Mouse (Mus musculus): Measurements from ENCODE around the gene Taf5.

Taf5 gene

GRCm38 (mm10) chr19:47067096-47067882 is at the start of gene Taf5:
TSS of gene Taf5 (plus strand) at chr19:47067746.
- CTCF ChIA-PET: interaction anchor here (0.6 to 1.0 kb wide), 2 partner anchors 22 kb away, joined by 3 to 12 read pairs; no protein-coding TSS in a partner anchor

DNA sequence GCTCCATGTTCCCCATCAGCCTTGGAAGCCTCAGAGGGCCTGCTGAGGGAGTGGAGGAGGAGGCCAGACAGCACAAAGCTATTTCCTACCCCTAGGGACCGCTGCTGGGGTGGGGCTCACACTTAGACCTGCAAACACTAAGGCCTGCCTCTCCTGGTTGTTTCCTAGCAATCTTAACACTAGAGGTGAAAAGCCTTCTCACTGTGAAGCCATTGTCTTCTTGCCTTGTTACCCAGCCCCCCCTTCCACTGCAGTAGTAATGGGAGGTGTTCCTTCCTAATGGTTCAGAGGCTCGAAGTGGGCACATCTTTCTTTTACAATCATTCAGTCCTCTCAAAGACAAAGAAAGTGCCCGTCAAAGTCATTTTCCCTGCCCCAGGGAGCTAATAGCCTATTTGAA is 49.7 kb upstream of the Taf5 start:
- CTCF ChIA-PET: no interaction called here

DNA sequence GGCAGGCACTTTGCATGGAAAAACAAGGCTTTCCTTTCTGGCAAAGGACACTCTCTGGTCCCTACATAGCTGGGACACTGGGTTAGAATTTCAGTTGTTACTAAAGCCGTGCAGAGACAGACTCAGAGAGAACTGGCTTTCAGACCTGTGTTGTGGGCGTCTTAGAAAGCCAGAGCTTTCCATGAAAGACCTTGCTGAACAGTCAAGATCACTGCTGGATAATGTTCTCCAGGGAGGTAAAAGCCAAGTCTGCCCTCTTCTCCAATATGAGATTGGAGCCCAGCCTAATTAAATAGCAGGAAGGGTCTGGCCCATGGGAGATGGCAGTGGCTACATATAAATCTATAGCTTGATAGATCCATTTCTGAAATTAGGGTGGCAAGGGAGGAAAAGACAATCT is 49.2 kb upstream of the Taf5 start:
- CTCF ChIA-PET: no interaction called here

DNA sequence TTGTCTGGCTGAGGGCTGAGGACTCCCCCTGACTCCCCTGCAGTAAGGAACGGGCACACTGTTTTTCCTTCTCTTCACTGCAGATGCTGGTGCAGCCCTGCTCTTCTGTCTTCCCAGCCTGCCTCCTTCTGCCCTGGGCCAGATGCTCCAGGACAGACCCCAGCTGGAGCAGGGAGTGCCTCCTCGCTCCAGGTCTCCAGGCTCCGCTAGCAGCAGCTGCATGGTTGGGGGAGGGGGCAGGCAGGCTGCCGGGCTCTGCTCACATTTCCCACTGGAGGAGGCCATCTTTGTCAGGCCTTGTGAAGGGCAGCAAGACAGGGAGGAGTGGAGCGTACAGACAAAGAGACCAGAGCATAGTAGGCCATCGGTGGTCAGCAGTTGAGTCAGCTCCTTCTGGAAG is 48.2 kb upstream of the Taf5 start:
- CTCF ChIA-PET: no interaction called here

DNA sequence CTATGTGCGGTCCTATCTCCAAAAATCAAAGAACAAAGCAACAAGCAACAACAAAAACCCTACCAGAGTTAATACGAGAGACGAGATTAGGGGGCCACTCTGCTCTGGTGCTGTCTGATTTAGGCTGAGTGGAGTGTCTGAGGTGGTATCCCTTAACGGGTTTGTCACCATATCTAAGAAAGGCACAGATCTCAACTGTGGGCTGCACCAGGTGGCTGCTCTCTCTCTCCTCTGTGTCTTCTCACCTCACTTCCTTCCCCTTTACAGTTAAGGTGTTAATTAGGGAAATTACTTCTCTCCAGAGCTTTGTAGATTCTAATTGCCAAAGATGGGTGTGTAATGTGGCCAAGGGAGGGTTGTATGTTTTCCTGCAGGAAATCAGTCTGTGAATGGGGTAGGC is 44.8 kb upstream of the Taf5 start:
- CTCF ChIA-PET: no interaction called here

GRCm38 (mm10) chr19:47023546-47023945 is 44.0 kb upstream of the Taf5 start:
- CTCF ChIA-PET: no interaction called here

DNA sequence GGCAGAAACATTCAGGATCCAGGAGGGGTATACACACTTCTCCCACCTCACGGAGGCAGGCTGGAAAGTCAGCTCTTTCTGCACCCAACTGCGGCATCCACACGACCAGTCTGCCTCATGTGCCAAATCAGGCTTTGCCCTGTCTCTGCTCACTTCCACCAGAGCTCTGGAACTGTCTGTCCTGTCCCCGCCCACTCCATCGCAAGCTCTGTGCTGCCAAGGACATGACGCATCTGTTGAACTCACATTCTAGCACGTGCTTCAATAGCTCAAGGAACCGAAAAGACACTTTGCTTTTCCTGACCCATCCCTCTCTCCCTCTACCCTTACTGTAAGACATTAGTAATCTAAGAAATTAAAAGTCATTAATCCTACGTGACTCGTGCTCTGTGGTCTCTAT is 42.6 kb upstream of the Taf5 start:
- CTCF ChIA-PET: interaction anchor here (0.5 kb wide), 1 partner anchor 115 kb away, joined by 3 read pairs; no protein-coding TSS in a partner anchor

GRCm38 (mm10) chr19:47026513-47026912 is 41.0 kb upstream of the Taf5 start:
- CTCF ChIA-PET: interaction anchor here (0.7 kb wide), 1 partner anchor 776 kb away, joined by 5 read pairs; no protein-coding TSS in a partner anchor

DNA sequence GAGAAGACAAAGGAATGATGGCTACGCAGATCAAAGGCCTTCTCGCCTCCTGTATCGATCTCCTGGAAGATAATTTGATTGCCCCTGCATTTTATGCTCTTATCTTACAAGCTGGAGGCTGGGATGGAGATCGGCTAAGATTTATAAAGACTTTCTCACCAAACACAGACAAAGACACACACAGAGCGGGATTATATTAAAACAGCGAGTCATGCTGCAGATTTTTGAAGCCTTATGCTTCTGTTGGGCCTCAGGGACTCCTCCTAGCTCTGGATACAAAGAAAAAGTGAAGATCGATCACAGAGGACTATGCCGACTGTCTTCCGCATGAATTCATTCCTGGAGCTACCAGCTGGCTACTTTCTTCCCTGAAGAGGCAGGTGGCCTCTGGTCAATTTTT is 37.8 kb upstream of the Taf5 start:
- CTCF ChIA-PET: no interaction called here

DNA sequence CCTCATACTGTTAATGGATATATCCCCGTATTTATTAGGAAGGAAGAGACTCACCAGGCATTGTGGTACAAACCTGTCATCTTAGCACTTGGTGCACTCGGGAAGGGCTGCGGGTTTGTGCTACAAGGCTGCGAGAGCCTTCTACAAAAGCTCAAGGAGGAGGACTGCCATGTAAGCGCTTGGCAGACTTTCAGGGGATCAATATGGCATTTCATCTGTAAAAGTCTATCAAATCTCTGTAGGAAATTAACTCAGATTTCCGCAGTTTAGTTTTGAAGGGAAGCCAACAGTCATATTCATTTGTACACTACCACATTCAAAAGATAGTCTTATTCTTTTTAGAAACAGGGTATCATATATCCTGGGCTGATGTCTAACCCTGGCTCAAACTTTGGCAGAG is 35.8 kb upstream of the Taf5 start:
- CTCF ChIA-PET: no interaction called here

- CTCF ChIA-PET: no interaction called here
Measured at GRCm38 (mm10) chr19:47034916-47035315, 32.6 kb upstream of the Taf5 start.

GRCm38 (mm10) chr19:47036596-47036995 is 30.9 kb upstream of the Taf5 start:
- CTCF ChIA-PET: no interaction called here

DNA sequence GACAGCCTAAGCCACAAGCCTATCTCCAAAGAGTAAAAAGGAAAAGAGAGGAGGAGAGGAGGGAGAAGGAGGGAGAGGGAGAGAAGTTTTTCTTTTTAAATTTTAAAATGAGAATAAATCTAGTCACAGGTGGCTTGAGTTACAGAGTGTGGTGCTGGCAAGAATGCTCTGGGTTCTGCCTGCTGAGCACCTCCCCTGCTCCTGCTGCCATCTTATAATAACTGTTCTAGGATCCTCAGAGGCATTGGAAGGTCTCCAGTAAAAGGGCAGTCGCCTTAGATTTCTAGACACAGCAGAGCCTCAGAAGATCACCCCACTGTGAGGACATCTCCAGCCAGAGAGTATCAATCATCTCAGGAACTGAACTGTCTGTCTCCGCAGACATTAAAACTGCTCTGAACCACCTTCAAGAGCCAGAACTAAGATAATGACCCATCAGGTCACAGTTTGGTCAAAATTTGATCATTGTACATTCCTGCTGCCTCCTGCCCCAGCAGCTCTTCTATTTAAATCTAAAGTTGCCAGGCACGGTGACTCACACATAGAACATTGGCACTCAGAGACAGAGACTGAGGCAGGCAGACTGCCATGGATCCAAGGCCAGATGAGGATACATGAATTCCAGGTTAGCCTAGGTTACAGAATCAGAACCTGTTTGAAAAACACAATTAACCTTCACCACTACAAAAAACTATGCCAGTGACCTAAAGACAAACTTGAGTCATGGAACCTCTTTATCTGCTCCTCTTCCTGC is 26.6 kb upstream of the Taf5 start:
- CTCF ChIA-PET: no interaction called here

- CTCF ChIA-PET: no interaction called here
Measured at GRCm38 (mm10) chr19:47043608-47044007, 23.9 kb upstream of the Taf5 start.

DNA sequence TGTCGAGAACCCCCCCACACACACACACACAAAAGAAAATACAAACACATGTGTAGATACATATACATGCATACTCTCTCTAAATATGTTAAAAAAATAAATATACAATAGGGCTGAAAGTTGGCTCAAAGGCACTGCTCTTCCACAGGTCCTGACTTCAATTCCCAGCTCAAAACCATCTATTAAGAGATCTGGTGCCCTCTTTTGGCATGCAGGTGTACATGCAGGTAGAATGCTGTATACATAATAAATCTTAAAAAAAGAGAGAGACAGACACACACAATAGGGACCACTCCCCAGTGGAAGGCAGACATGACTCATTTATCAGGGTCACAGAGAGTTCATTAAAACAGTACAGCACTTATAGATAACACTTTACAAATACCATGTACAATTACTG is 21.2 kb upstream of the Taf5 start:
- CTCF ChIA-PET: no interaction called here

- CTCF ChIA-PET: no interaction called here
Measured at GRCm38 (mm10) chr19:47047236-47047833, 20.2 kb upstream of the Taf5 start.

GRCm38 (mm10) chr19:47049061-47049460 is 18.5 kb upstream of the Taf5 start:
- CTCF ChIA-PET: interaction anchor here (0.7 kb wide), 1 partner anchor 265 kb away, joined by 4 read pairs; no protein-coding TSS in a partner anchor

- CTCF ChIA-PET: no interaction called here
Measured at GRCm38 (mm10) chr19:47049840-47050239, 17.7 kb upstream of the Taf5 start.

DNA sequence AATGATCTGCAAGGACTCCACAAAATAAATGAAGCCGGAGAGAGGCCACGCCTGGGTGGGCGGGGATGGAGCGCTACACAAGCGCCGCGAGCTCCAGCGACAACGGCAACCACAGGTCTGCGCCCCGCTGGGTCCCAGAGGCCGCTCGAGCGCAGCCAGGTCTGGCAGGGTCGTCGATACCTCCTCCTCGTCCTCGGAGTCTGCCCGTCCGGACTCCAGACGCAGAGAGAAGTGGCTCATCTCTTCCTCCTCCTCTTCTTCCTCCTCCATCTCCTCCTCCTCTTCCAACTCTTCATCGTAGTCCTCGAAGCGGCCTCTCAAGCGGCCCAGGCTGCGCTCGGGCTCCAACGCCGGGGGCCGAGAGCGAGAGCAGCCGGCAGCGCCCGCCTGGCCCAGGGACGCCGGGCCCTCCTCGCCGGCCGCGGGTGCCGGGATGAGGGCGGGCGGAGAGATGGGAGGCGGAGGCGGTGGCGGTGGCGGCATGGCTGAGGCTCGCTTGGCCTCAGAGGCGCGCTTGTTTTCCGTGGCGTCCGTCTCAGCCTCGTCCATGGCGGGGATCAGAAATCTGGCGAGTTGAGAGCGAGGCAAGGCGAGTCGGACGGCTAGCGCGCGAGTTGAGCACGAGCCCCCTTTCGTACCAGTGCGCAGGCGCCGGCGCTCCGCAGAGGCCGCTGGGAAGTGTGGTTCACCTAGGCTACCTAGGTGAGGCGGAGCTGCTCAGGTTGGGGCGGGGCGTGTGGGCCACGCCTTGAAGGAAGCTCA is 17.1 kb upstream of the Taf5 start, which contains the start of gene Pcgf6:
Gene Pcgf6, minus strand, starts transcription at position 636 of the 762 bp plus-strand sequence.
- CTCF ChIA-PET: no interaction called here

- CTCF ChIA-PET: no interaction called here
Measured at GRCm38 (mm10) chr19:47052927-47053326, 14.6 kb upstream of the Taf5 start.

DNA sequence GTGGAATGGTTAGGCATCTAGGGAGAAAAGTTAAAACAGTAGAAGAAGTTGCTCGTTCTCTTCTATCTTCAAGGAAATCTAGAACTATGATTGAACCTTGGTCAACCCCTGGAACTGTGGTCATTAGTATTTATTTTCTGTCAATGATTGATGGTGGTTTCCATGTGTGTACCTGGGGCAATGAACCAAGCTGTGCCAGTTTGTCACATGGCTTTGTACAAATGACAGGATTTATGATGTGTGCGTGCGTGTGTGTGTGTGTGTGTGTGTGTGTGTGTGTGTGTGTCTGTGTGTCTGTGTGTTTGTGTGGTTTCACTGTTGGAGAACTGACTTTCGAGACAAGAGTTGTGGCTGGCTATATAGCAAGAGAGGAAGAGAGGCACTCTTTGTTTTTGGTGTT is 14.1 kb upstream of the Taf5 start:
- CTCF ChIA-PET: no interaction called here

GRCm38 (mm10) chr19:47057684-47058083 is 9.9 kb upstream of the Taf5 start:
- CTCF ChIA-PET: interaction anchor here (0.6 kb wide), 1 partner anchor 673 kb away, joined by 5 read pairs; no protein-coding TSS in a partner anchor

Data from spleen, embryonic (tissue).